Mouse (Mus musculus) heart, embryonic 16.5 days (tissue): ENCODE data around the gene Sp140. TPM values are rescaled to one million over a fixed set of nuclear protein-coding genes. Genes with fewer than 3 reads are reported as not detected.
"Not testable (repeated sequence)": the region's sequence is repeated elsewhere in the genome, so short reads cannot be mapped to it uniquely, and the experiment has no call there.

Experiments used
- ATAC-seq: fragments of 200-750 bp; cut with Nextera tagmentation; replicated peaks from 2 replicates; pipeline ENCODE4 v1.8.0; 2017; ENCODE audit warnings: moderate number of reproducible peaks; ENCODE audit not compliant: insufficient read depth, low FRiP score; ENCODE audit errors: extremely low read depth
- H3K27ac ChIP-seq: fragments of 300-500 bp; sonication (generic); 2 replicates; pipeline ENCODE4 v1.5.1; 2014; ENCODE audit warnings: mild to moderate bottlenecking, low read length, control low read depth, moderate library complexity
- H3K27me3 ChIP-seq: fragments of 300-500 bp; sonication (generic); 2 replicates; pipeline ENCODE4 v1.6.1; 2014; ENCODE audit warnings: low read length, mixed read lengths; ENCODE audit not compliant: control insufficient read depth, insufficient read depth
- H3K36me3 ChIP-seq: fragments of 300-500 bp; sonication (generic); 2 replicates; pipeline ENCODE4 v1.6.1; 2014; ENCODE audit not compliant: control insufficient read depth, insufficient read depth
- H3K4me1 ChIP-seq: fragments of 300-500 bp; sonication (generic); 2 replicates; pipeline ENCODE4 v1.6.1; 2014; ENCODE audit warnings: low read length, mixed read lengths; ENCODE audit not compliant: control insufficient read depth, insufficient read depth
- H3K4me2 ChIP-seq: fragments of 300-500 bp; sonication (generic); 2 replicates; pipeline ENCODE4 v1.6.1; 2014; ENCODE audit warnings: low read depth, mild to moderate bottlenecking, control low read depth, low read length
- H3K4me3 ChIP-seq: fragments of 300-500 bp; sonication (generic); 2 replicates; pipeline ENCODE4 v1.5.1; 2014; ENCODE audit warnings: mild to moderate bottlenecking, control low read depth, low read length
- H3K9ac ChIP-seq: fragments of 300-500 bp; sonication (generic); 2 replicates; pipeline ENCODE4 v1.6.1; 2014; ENCODE audit warnings: low read length, control low read depth
- H3K9me3 ChIP-seq: fragments of 300-500 bp; sonication (generic); replicated peaks from 2 replicates; pipeline ENCODE4 v1.6.1; 2016; ENCODE audit warnings: low read length; ENCODE audit not compliant: control insufficient read depth
- WGBS: fragments of 180-500 bp; shearing (Covaris S2); extraction: QIAGEN DNeasy Blood & Tissue Kit; methylation state at CpG from one replicate; pipeline ENCODE4 v1.1.7; 2014; 5-methylcytosine and 5-hydroxymethylcytosine counted together
- polyA plus RNA-seq: library from polyadenylated mRNA; unstranded; fragments of >200 nt; fragmentation: Nextera tagmentation; extraction: Ambion mirVana; gene quantifications from 2 replicates; pipeline ENCODE4 v1.2.1, GENCODE M21; 2015

Gene Sp140
- polyA plus RNA-seq, 1 experiment from 2014 or later: 3.2 TPM

GRCm38 (mm10) chr1:85617161-85617560 is 17.0 kb downstream of the Sp140 start:
- not testable (repeated sequence) for H3K27me3 ChIP-seq, H3K36me3 ChIP-seq, H3K9ac ChIP-seq, H3K4me3 ChIP-seq, H3K27ac ChIP-seq, H3K4me2 ChIP-seq, ATAC-seq, H3K9me3 ChIP-seq, H3K4me1 ChIP-seq
- WGBS: 53% methylated on average over 4 of the region's 5 CpGs

DNA sequence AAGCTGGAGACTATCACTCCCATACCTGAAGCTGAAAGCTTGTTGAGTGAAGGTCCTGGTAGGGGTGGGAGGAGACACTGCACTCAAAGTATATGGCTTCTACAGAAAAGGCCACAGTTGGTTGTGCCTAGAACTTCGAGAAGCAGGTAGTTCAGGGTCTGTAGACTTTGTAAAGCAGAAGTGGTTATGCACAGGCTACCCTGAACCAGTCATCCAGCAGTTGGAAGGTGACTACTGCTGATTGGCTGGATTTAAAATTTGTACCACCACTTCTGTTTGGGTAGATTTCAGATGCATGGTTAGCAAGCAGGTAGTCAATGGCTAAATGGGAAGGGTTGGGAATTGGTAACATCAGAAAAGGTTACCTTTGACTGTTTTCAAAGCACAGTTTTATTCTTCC is 18.5 kb downstream of the Sp140 start:
- H3K36me3 ChIP-seq, H3K4me3 ChIP-seq, H3K27ac ChIP-seq, ATAC-seq, H3K27me3 ChIP-seq, H3K4me2 ChIP-seq, H3K9me3 ChIP-seq, H3K4me1 ChIP-seq, H3K9ac ChIP-seq: not testable (repeated sequence)
- 60% methylated on average over 1 of the region's 1 CpGs for WGBS

DNA sequence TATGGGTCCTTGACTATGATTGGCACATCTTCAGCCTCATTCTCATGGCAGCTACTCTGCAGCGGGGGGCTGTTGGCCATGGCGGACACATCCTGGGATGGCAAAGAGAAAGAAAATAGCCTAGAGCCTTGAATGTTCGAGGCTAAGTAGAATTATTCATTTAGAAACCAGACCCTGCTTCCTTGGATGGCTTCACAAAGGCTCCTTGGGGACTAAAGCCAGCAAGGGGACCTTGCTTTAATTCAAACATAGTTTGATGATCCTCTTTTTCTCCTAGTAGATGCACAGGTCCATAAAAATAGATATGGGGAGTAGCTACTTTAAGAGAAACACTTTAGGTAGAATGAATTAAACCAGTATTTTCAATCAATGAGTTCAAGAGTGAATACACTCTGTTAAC is 36.8 kb downstream of the Sp140 start:
- not testable (repeated sequence) for H3K4me3 ChIP-seq, ATAC-seq, H3K4me1 ChIP-seq, H3K4me2 ChIP-seq, H3K27ac ChIP-seq, H3K9me3 ChIP-seq, H3K36me3 ChIP-seq, H3K27me3 ChIP-seq, H3K9ac ChIP-seq
- 52% methylated on average over 3 of the region's 3 CpGs for WGBS

DNA sequence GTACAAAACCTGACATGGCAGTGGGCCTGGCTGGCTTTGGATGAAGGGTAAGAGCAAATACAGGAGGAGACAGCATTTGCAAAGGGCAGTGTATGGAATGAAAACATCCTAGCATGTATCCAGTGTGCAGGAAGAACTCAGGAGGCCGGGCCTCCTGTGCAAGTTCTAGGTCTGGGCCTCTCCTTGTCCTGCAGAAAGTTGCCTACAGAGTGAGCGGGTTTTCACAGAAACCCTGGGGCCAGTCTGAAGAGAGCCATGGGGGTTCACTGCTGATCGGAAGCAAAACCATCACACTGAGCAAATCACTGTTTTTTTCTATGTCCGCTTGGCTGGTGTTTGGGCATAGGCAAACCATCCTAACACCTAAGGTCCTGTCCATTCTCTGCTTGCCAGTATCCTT is 38.0 kb downstream of the Sp140 start:
- not testable (repeated sequence) for H3K27ac ChIP-seq, ATAC-seq, H3K9ac ChIP-seq, H3K4me2 ChIP-seq, H3K4me1 ChIP-seq, H3K4me3 ChIP-seq, H3K9me3 ChIP-seq, H3K27me3 ChIP-seq, H3K36me3 ChIP-seq
- WGBS: 75% methylated on average over 4 of the region's 4 CpGs

DNA sequence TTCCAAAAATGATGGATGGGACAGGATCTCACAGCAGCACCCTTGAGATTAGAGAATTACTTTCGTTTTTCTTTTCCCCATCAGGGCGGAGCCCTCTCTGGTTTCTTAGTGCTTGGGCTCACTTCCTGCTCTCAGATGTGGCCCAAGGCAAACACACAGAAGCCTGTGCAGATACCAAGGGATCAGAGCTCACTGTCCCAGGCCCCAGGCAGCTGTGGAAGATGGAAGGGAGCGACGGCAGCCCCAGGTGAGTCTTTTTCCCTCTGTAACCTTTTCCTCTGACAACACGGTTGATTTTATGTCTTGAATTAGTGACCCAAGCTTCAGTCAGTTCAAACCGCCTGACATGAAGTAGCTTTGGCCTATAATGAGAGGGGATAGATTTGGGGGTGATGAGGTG is 49.7 kb downstream of the Sp140 start, which contains the start of gene Sp100:
Gene Sp100 (plus strand): TSS at position 108 of the 400 bp plus-strand sequence.
- not testable (repeated sequence) for H3K36me3 ChIP-seq, H3K4me2 ChIP-seq, H3K27ac ChIP-seq, H3K4me1 ChIP-seq, H3K9ac ChIP-seq, H3K9me3 ChIP-seq, ATAC-seq, H3K27me3 ChIP-seq, H3K4me3 ChIP-seq
- 52% methylated on average over 6 of the region's 6 CpGs for WGBS

DNA sequence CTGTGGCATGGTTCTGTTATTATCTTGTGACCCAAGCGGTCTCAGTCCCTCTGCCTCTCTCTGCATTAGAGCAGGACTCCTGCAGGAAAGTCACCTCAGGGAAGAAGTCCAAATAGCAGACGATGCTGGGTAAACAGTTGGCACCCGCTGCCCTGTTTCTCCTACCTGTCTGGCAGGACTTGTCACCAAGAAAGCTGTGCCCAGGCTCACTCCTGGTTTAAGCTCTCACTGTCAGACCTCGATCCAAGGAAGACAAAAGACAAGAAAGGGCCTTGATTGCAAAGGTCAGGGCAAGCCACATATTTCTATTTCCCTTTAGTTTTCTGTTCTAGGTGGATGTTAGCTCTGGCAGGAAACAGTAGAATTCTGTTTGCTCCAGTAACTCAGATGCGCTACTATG is 50.3 kb downstream of the Sp140 start:
- not testable (repeated sequence) for H3K27me3 ChIP-seq, H3K27ac ChIP-seq, H3K36me3 ChIP-seq, H3K9me3 ChIP-seq, H3K4me3 ChIP-seq, ATAC-seq, H3K4me2 ChIP-seq, H3K9ac ChIP-seq, H3K4me1 ChIP-seq
- WGBS: 78% methylated on average over 3 of the region's 5 CpGs

DNA sequence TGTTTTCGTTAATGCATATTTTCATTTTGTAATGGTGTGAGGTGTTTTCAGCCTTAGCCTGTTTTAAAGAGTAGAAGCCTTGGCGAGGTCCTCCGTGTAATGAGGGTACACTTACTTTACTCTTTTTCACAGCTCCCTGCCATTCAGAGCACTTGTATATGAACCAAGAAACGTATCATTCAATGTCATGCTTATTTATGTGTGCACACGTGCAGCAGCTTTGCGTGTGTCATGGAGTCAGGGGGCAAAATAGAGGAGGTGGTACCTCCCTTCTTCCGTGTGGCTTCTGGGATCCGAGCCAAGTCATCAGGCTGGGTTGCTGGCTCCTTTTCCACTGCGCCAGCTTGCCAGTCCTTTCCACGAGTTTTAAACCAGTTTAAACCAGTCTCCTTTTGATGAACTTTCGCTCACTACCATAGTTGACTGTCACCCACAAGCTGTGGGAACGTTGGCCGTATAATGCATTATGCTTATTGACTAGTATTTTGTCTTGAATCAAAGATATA is 51.6 kb downstream of the Sp140 start:
- 77% methylated on average over 13 of the region's 13 CpGs for WGBS
- H3K27me3 ChIP-seq, H3K27ac ChIP-seq, ATAC-seq, H3K4me1 ChIP-seq, H3K4me3 ChIP-seq, H3K36me3 ChIP-seq, H3K9ac ChIP-seq, H3K4me2 ChIP-seq, H3K9me3 ChIP-seq: not testable (repeated sequence)

DNA sequence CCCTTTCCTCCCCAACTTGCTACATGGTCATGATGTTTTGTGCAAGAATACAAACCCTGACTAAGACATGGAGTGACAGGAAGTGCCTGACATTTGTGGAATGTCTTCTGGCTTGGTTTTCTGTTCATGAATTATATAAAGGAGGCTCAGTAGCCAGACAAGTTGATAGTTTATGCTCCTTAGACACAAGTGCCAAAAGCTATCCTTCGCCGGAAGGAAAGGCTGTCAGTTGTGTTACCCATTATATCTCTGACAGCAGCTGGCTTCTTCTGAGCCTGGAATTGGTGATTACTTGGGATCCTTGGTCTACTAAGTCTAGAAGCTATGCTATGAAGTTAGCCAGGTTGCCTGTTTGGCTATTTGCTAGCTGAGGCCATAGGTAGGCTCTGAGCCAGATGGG is 57.0 kb downstream of the Sp140 start:
- H3K4me1 ChIP-seq, H3K36me3 ChIP-seq, ATAC-seq, H3K27me3 ChIP-seq, H3K9me3 ChIP-seq, H3K27ac ChIP-seq, H3K4me2 ChIP-seq, H3K9ac ChIP-seq, H3K4me3 ChIP-seq: not testable (repeated sequence)
- 82% methylated on average over 2 of the region's 2 CpGs for WGBS

- no peak for ATAC-seq
Measured at GRCm38 (mm10) chr1:85664266-85664665, 64.1 kb downstream of the Sp140 start.

GRCm38 (mm10) chr1:85680226-85680625 is 80.0 kb downstream of the Sp140 start:
- H3K4me3 ChIP-seq: no peak overlapping the region
- no peak overlapping the region for H3K9ac ChIP-seq
- no peak overlapping the region for H3K27ac ChIP-seq
- H3K36me3 ChIP-seq: no peaks in the 10 kb centered on the region
- 0 out of 2 replicates have a peak, but pooled peaks have one; percentile 32 for ATAC-seq
- no peaks in the 10 kb centered on the region; the same call in 1 of the 2 replicates for H3K4me1 ChIP-seq
- no peaks in the 10 kb centered on the region for H3K9me3 ChIP-seq
- H3K4me2 ChIP-seq: no peak overlapping the region
- WGBS: 55% methylated on average over 4 of the region's 4 CpGs
- H3K27me3 ChIP-seq: no peaks in the 10 kb centered on the region

More at GRCm38 (mm10) chr1:85664266-85664665, 64.1 kb downstream of the Sp140 start:
- Histone ChIP-seq H3K4me1 (no peaks in the 10 kb centered on the region), H3K36me3 (no peaks in the 10 kb centered on the region), H3K27me3 (no peaks in the 10 kb centered on the region), H3K4me2 (no peak overlapping the region), H3K27ac (no peak overlapping the region), H3K9ac (no peak overlapping the region), H3K4me3 (no peak overlapping the region), H3K9me3 (no peaks in the 10 kb centered on the region)
